Mouse (Mus musculus) C2C12 (cell line): ENCODE measurements around the gene Fkbp15. TPM values are rescaled to one million over a fixed set of nuclear protein-coding genes. Genes with fewer than 3 reads are reported as not detected.

Experiments used
- H3K27me3 ChIP-seq: one replicate; pipeline ENCODE4 v1.6.1; 2011; ENCODE audit not compliant: control insufficient read depth, insufficient read depth, insufficient read length
- H3K36me3 ChIP-seq: one replicate; pipeline ENCODE4 v1.6.1; 2011; ENCODE audit not compliant: control insufficient read depth, insufficient read depth
- H3K4me3 ChIP-seq: one replicate; pipeline ENCODE4 v1.5.1; 2011; ENCODE audit warnings: mild to moderate bottlenecking, control low read depth; ENCODE audit not compliant: poor library complexity, insufficient read depth, severe bottlenecking
- H3K79me2 ChIP-seq: one replicate; pipeline ENCODE4 v1.6.1; 2011; ENCODE audit not compliant: control insufficient read depth, insufficient read depth
- H3K79me3 ChIP-seq: one replicate; pipeline ENCODE4 v1.6.1; 2011; ENCODE audit warnings: low read depth, control low read depth
- H3ac ChIP-seq: one replicate; pipeline ENCODE3; 2011; ENCODE audit warnings: low read depth; ENCODE audit not compliant: control insufficient read depth, insufficient read length
- CEBPB ChIP-seq: IDR thresholded peaks from one replicate; pipeline ENCODE4 v1.6.1; 2011; ENCODE audit warnings: low read depth, mild to moderate bottlenecking, control low read depth, moderate library complexity
- CTCF ChIP-seq: IDR thresholded peaks from one replicate; pipeline ENCODE4 v1.5.1; 2011; ENCODE audit not compliant: control insufficient read depth, insufficient read depth, insufficient read length
- FOSL1 ChIP-seq: IDR thresholded peaks from one replicate; pipeline ENCODE4 v1.8.0; 2011; ENCODE audit warnings: mild to moderate bottlenecking, low read length; ENCODE audit not compliant: poor library complexity, insufficient read depth, severe bottlenecking
- MAX ChIP-seq: IDR thresholded peaks from one replicate; pipeline ENCODE4 v1.6.1; 2011; ENCODE audit warnings: mild to moderate bottlenecking, control low read depth
- MYOD1 ChIP-seq: IDR thresholded peaks from one replicate; pipeline ENCODE4 v1.6.1; 2011; ENCODE audit warnings: low read depth; ENCODE audit not compliant: control insufficient read depth, insufficient read length
- MYOG ChIP-seq: IDR thresholded peaks from one replicate; pipeline ENCODE4 v1.6.1; 2011; ENCODE audit not compliant: control insufficient read depth, insufficient read length; ENCODE audit errors: extremely low read depth
- USF1 ChIP-seq: IDR thresholded peaks from one replicate; pipeline ENCODE4 v1.6.1; 2011; ENCODE audit warnings: low read depth, mild to moderate bottlenecking, control low read depth, moderate library complexity
- polyA plus RNA-seq: library from polyadenylated mRNA; unstranded; fragments of >200 nt; fragmentation: generic; extraction: Trizol; gene quantifications from one replicate; pipeline ENCODE4 v1.2.1, GENCODE M21; 2012; ENCODE audit warnings: missing spikeins

The Fkbp15 gene
- polyA plus RNA-seq, 1 experiment = 13.2 TPM

DNA sequence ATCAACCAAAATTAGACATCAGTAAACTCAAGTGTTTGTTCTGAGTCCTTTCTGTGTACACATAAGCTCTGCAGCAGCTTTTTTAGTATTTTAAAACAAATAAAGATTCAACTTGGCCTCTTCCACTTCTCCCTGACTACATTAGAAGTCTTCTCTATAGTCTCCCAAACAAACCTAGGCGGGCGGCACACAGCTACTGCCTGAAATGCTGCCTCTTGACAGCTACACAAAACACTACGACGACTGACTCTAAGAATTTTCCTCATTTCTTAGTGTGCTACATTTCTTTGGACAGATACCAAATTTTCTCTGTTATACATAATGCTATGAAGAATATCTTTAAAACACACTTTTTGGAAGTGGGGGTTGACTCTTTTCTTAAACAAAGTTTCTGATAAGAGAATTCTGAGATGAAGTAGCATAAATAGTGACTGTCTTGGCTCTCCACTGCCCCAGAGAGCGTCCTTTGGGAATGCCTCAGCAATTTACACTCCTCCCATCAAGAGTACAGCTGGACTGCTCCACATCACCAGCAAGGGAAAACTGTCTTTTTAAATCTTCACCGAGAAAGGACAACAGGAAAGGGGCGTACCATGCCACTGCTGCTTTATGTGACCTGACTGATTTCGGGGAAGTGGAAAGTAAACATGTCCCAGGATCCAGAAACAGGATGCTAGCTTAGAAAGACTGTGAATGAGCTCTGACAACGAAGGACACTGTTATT is 12.6 kb downstream of the Fkbp15 start:
- no peak overlapping the region for H3K4me3 ChIP-seq
- H3K79me2 ChIP-seq = no peaks in the 10 kb centered on the region
- H3K36me3 ChIP-seq = peaks cover 18% of the 10 kb centered on the region
- no peak overlapping the region for H3ac ChIP-seq
- no peaks in the 10 kb centered on the region for H3K27me3 ChIP-seq
- TF ChIP-seq FOSL1 = no peak
- H3K79me3 ChIP-seq = no peaks in the 10 kb centered on the region

DNA sequence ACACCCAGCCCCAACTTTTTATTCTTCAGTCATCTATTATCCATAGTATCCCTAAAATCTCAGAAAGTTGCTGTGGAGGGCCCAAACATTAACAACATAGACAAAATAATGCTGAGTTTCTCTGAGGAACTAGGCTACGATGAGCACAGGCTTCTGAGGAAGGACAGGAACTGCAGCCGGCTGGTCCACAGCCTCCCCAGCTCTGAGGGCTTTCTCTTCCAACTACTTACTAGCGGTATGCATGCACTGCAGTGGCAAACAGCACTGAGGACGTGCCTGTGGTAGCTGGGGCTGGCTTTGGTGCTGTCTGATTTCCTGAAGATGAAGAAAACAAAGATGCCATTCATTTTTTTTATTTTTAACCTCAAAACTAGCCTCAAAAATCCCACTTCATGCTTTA is 14.5 kb downstream of the Fkbp15 start:
- Histone ChIP-seq H3K27me3 (no peaks in the 10 kb centered on the region), H3K4me3 (no peak overlapping the region), H3K79me2 (no peaks in the 10 kb centered on the region), H3K36me3 (peaks cover 11% of the 10 kb centered on the region), H3K79me3 (no peaks in the 10 kb centered on the region), H3ac (no peak overlapping the region)
- TF ChIP-seq CEBPB (no peak), CTCF (no peak), MYOG (no peak), FOSL1 (no peak), MYOD1 (no peak), MAX (no peak), USF1 (no peak)

DNA sequence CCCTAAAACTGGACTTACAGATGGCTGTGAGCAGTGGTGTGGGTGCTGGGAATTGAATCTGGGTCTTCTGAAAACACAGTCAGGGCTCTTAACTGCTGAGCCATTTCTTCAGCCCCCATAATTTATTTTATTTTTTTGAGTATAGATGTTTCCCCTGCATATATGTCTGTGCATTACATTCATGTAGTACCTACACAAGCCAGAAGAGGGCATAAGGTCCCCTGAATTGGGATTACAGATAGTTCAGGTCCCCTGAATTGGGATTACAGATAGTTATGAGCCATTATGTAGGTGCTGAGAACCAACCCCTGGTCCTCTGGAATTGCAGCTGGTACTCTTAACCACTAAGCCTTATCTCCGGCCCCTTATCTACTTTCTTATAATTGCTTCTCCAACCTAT is 16.3 kb downstream of the Fkbp15 start:
- no peaks in the 10 kb centered on the region for H3K79me2 ChIP-seq
- no peaks in the 10 kb centered on the region for H3K27me3 ChIP-seq
- H3K4me3 ChIP-seq = no peak overlapping the region
- H3ac ChIP-seq = no peak overlapping the region
- H3K79me3 ChIP-seq = no peaks in the 10 kb centered on the region
- H3K36me3 ChIP-seq = peaks cover 23% of the 10 kb centered on the region
- TF ChIP-seq USF1 (no peak), CEBPB (no peak), FOSL1 (no peak), CTCF (no peak), MAX (no peak), MYOD1 (no peak), MYOG (no peak)

DNA sequence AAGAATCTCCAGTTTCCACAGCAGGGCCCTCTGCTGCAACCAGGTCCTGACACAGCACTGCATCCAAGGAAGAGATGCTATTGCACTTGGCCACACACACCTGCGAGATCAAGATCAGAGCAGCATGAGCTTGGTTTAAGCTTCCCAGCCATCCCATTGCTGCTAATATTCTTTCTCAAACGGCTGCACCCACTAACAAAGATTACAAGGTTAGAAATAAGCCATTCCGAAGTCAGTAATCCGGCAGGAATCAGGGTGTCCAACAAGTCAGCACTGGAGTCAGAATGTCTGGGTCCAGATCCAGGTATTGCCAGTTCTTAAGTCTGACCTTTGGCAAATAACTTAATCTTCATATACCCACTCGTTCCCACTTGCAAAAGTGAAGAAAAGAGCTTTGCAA is 21.8 kb downstream of the Fkbp15 start:
- no peaks in the 10 kb centered on the region for H3K79me3 ChIP-seq
- H3K36me3 ChIP-seq = peaks cover 35% of the 10 kb centered on the region

DNA sequence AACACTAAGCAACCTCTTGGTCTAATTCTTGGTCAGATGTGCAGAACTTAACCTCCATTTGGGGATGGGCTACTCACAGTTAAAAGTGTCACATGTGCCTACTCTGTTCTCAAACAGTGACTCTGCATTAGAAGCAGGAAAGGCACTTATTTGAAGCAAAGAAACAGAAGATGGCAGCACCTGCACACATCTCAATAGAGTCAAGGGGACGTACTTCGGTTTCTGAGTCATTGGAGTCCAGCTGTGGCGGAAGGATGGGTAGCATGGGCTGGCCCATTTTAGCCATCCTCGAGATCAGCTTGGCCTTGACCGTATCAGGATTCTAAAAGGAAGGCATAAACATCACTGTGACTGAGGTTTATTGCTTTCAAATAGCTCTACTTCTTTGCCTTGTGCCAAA is 28.4 kb downstream of the Fkbp15 start:
- no peaks in the 10 kb centered on the region for H3K79me2 ChIP-seq
- H3K27me3 ChIP-seq = no peaks in the 10 kb centered on the region
- H3ac ChIP-seq = no peak overlapping the region
- TF ChIP-seq MAX (no peak), USF1 (no peak), MYOD1 (no peak), MYOG (no peak), FOSL1 (no peak), CTCF (no peak), CEBPB (no peak)
- no peaks in the 10 kb centered on the region for H3K79me3 ChIP-seq
- H3K36me3 ChIP-seq = peaks cover 51% of the 10 kb centered on the region
- no peak overlapping the region for H3K4me3 ChIP-seq

More for the DNA sequence above, 21.8 kb downstream of the Fkbp15 start:
- TF ChIP-seq FOSL1 (no peak), CEBPB (no peak), MYOG (no peak), USF1 (no peak), CTCF (no peak), MAX (no peak), MYOD1 (no peak)
- H3K27me3 ChIP-seq = no peaks in the 10 kb centered on the region
- no peaks in the 10 kb centered on the region for H3K79me2 ChIP-seq
- no peak overlapping the region for H3K4me3 ChIP-seq
- H3ac ChIP-seq = no peak overlapping the region

DNA sequence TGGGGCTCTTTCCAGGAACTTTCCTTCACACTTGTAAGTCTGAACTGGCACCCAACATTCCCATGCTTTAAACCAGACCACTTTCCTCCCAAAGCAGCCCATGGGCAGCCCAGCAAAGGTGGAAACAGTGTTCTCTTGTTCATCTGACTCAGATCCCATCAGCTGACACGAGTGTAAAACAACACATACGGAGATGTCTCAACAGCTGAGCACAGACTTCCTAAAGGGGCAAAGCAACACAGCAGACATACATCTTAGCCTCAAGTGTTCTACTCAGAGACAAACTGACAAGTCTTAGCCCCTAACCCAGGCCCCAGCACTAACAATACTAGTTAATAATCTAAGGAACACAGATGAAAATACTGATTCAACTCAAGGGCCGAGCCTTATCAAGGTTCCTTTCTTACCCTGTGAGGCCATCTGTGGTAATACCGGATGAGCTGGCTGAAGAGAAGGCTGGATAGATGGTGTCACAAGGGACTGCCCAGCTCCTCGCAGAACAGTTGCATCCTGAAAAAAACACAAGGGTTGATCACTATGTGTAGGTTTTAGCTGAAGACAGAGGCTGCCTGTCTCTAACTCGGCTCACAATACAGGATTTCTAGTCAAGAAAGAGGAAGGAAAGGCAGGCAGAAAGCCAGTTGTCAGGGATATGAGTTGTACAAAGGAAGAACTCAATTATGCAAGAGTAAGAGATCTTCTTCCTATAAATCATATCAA is 31.2 kb downstream of the Fkbp15 start:
- TF ChIP-seq FOSL1 (no peak), CTCF (no peak), CEBPB (no peak), MYOD1 (no peak), MAX (no peak), USF1 (no peak), MYOG (no peak)
- H3K27me3 ChIP-seq = no peaks in the 10 kb centered on the region
- H3K36me3 ChIP-seq = peaks cover 60% of the 10 kb centered on the region
- H3K4me3 ChIP-seq = no peak overlapping the region
- H3ac ChIP-seq = no peak overlapping the region
- H3K79me2 ChIP-seq = no peaks in the 10 kb centered on the region
- H3K79me3 ChIP-seq = no peaks in the 10 kb centered on the region
